Mouse (Mus musculus) MEL (cell line): ENCODE results near the gene A030005K14Rik. TPM values are rescaled to one million over a fixed set of nuclear protein-coding genes. Genes with fewer than 3 reads are reported as not detected.
A peak's percentile ranks its signal among the peaks of the same experiment; 100 is the strongest.

ENCODE experiments used
- DNase-seq: peaks from one replicate; pipeline ENCODE4 v3.0.0; 2011; ENCODE audit warnings: low read depth, low spot score
- H3K27ac ChIP-seq: 2 replicates; pipeline ENCODE4 v1.5.1; 2012; ENCODE audit warnings: low read depth, mild to moderate bottlenecking, control low read depth, low read length, moderate library complexity; ENCODE audit not compliant: control insufficient read depth
- H3K27me3 ChIP-seq, 2 experiments: fragments of 150-350 bp in 1 of 2; sonication (generic) in 1 of 2; 2 replicates each; pipeline ENCODE4 v1.6.1; 2012; ENCODE audit warnings: low read length in 2 of 2, mild to moderate bottlenecking in 2 of 2, improper control_type of control experiment in 1 of 2, moderate library complexity in 1 of 2; ENCODE audit not compliant: insufficient read depth in 2 of 2, control insufficient read depth in 1 of 2
- H3K36me3 ChIP-seq, 2 experiments: 2 replicates each; pipeline ENCODE4 v1.6.1; 2012 to 2014; ENCODE audit warnings: low read length in 2 of 2, improper control_type of control experiment in 1 of 2, inconsistent platforms in 1 of 2, mild to moderate bottlenecking in 1 of 2; ENCODE audit not compliant: insufficient read depth in 2 of 2, control insufficient read depth in 1 of 2
- H3K4me1 ChIP-seq, 2 experiments: fragments of 150-350 bp in 1 of 2; sonication (generic) in 1 of 2; 2 replicates each; pipeline ENCODE4 v1.6.1; 2012; ENCODE audit warnings: low read length in 2 of 2, improper control_type of control experiment in 1 of 2, mild to moderate bottlenecking in 1 of 2; ENCODE audit not compliant: insufficient read depth in 2 of 2, control insufficient read depth in 1 of 2
- H3K4me3 ChIP-seq, 2 experiments: fragments of 150-350 bp in 1 of 2; sonication (generic) in 1 of 2; 2 replicates each; pipeline ENCODE4 v1.5.1; 2012; ENCODE audit warnings: low read depth in 2 of 2, low read length in 2 of 2, mild to moderate bottlenecking in 2 of 2, moderate library complexity in 2 of 2, control low read depth in 1 of 2, improper control_type of control experiment in 1 of 2; ENCODE audit not compliant: control insufficient read depth in 1 of 2, insufficient read depth in 1 of 2
- H3K79me2 ChIP-seq: 2 replicates; pipeline ENCODE4 v1.6.1; 2012; ENCODE audit warnings: mild to moderate bottlenecking, low read length, moderate library complexity; ENCODE audit not compliant: control insufficient read depth, poor library complexity, insufficient read depth
- H3K9ac ChIP-seq: 2 replicates; pipeline ENCODE4 v1.6.1; 2012; ENCODE audit warnings: low read depth, mild to moderate bottlenecking, control low read depth, low read length, moderate library complexity; ENCODE audit not compliant: control insufficient read depth, poor library complexity, severe bottlenecking
- H3K9me3 ChIP-seq: fragments of 150-350 bp; sonication (generic); replicated peaks from 2 replicates; pipeline ENCODE4 v1.6.1; 2012; ENCODE audit warnings: mild to moderate bottlenecking, low read length, improper control_type of control experiment, moderate library complexity; ENCODE audit not compliant: insufficient read depth
- BHLHE40 ChIP-seq: IDR thresholded peaks from 2 replicates; pipeline ENCODE4 v1.6.1; 2012; ENCODE audit warnings: low read depth, mild to moderate bottlenecking, inconsistent platforms, low read length, improper control_type of control experiment, borderline replicate concordance
- CTCF ChIP-seq, 3 experiments: IDR thresholded peaks in 2 of 3; conservative IDR thresholded peaks in 1 of 3; 2 replicates each; pipeline ENCODE4 v1.5.1; 2011 to 2012; ENCODE audit warnings: low read length in 3 of 3, low read depth in 2 of 3, mild to moderate bottlenecking in 2 of 3, improper control_type of control experiment in 1 of 3, inconsistent platforms in 1 of 3, mixed read lengths in 1 of 3, moderate library complexity in 1 of 3; ENCODE audit not compliant: control insufficient read depth in 1 of 3, insufficient read depth in 1 of 3, poor library complexity in 1 of 3, severe bottlenecking in 1 of 3
- MEF2A ChIP-seq: IDR thresholded peaks from 2 replicates; pipeline ENCODE4 v1.6.1; 2014; ENCODE audit warnings: low read depth, mild to moderate bottlenecking, inconsistent platforms, low read length, improper control_type of control experiment; ENCODE audit not compliant: poor library complexity, insufficient replicate concordance, severe bottlenecking; ENCODE audit errors: extremely low read depth
- MYB ChIP-seq: IDR thresholded peaks from 2 replicates; pipeline ENCODE4 v1.6.1; 2011; ENCODE audit warnings: mild to moderate bottlenecking, low read depth, low read length, improper control_type of control experiment
- POLR2AphosphoS2 ChIP-seq: IDR thresholded peaks from 2 replicates; pipeline ENCODE4 v1.6.1; 2011; ENCODE audit warnings: low read length, improper control_type of control experiment
- RAD21 ChIP-seq: IDR thresholded peaks from 2 replicates; pipeline ENCODE4 v1.6.1; 2011; ENCODE audit warnings: mild to moderate bottlenecking, low read depth, low read length, improper control_type of control experiment
- RCOR1 ChIP-seq: IDR thresholded peaks from 2 replicates; pipeline ENCODE4 v1.6.1; 2012; ENCODE audit warnings: low read depth, mild to moderate bottlenecking, inconsistent platforms, low read length, improper control_type of control experiment
- SMC3 ChIP-seq: IDR thresholded peaks from 2 replicates; pipeline ENCODE4 v1.6.1; 2011; ENCODE audit warnings: low read depth, low read length, improper control_type of control experiment
- TBP ChIP-seq: IDR thresholded peaks from 2 replicates; pipeline ENCODE4 v1.8.0; 2011; ENCODE audit warnings: low read depth, low read length, improper control_type of control experiment
- TCF12 ChIP-seq: IDR thresholded peaks from 2 replicates; pipeline ENCODE4 v1.6.1; 2014; ENCODE audit warnings: low read depth, mild to moderate bottlenecking, inconsistent platforms, low read length, improper control_type of control experiment, moderate library complexity
- USF1 ChIP-seq: IDR thresholded peaks from 2 replicates; pipeline ENCODE4 v1.6.1; 2014; ENCODE audit warnings: low read depth, mild to moderate bottlenecking, inconsistent platforms, low read length, improper control_type of control experiment, moderate library complexity
- USF2 ChIP-seq, 2 experiments: IDR thresholded peaks; 2 replicates each; pipeline ENCODE4 v1.6.1; 2011 to 2012; ENCODE audit warnings: improper control_type of control experiment in 2 of 2, low read length in 2 of 2, borderline replicate concordance in 1 of 2, inconsistent platforms in 1 of 2, low read depth in 1 of 2, mild to moderate bottlenecking in 1 of 2; ENCODE audit not compliant: insufficient read depth in 1 of 2
- polyA plus RNA-seq, 2 experiments: library from polyadenylated mRNA; stranded (reverse) in 1 of 2; unstranded in 1 of 2; fragments of >175 nt in 1 of 2; fragments of >200 nt in 1 of 2; gene quantifications; 2 replicates each; pipeline versions ENCODE4 v1.2.1 to v1.2.4; 2012; ENCODE audit warnings: low replicate concordance in 2 of 2, low read depth in 1 of 2; ENCODE audit not compliant: insufficient read length in 2 of 2, insufficient read depth in 1 of 2, missing spikeins in 1 of 2
- total RNA-seq: library from RNA; depleted of rRNA; stranded (reverse); fragments of 300-350 nt; gene quantifications from 2 replicates; pipeline ENCODE4 v1.2.3, GENCODE M21; 2012

The A030005K14Rik gene
- total and polyA plus RNA-seq, 3 experiments: not detected

DNA sequence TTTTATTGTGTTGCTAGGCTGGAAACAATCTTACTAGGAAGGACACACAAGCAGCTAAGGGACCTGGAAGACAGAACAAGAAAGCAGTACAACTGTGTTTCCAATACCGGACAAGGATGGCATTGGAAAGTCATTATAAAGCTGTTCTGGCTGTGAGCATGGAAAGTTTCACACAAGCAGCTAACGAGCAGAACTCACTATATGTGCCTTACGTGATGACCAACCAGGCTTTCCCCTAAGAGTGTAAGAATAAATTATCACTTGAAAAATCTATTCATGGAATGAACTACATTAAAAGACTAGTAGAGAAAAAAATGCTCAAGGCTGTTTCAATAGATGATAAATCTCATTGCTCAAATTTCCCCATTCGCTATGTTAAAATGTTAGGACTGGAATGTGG lies 7.4 kb upstream of the A030005K14Rik start:
- Histone ChIP-seq H3K79me2 (no peaks in the 10 kb centered on the region), H3K4me3 (no peak overlapping the region), H3K4me1 (no peaks in the 10 kb centered on the region), H3K36me3 (no peaks in the 10 kb centered on the region), H3K27me3 (no peaks in the 10 kb centered on the region; a peak in 1 of 4 replicates), H3K9ac (no peak overlapping the region), H3K27ac (no peak overlapping the region), H3K9me3 (no peaks in the 10 kb centered on the region)
- no peak for TF ChIP-seq MEF2A
- no peak for TF ChIP-seq RCOR1
- no peak for TF ChIP-seq USF2 (IDR thresholded peaks at IDR 0.05; ENCODE audit: borderline replicate concordance in 1 of 2, insufficient read depth in 1 of 2, low read depth in 1 of 2, low read length in 2 of 2)
- TF ChIP-seq TBP: no peak
- TF ChIP-seq TCF12: no peak
- DNase-seq: no peak

DNA sequence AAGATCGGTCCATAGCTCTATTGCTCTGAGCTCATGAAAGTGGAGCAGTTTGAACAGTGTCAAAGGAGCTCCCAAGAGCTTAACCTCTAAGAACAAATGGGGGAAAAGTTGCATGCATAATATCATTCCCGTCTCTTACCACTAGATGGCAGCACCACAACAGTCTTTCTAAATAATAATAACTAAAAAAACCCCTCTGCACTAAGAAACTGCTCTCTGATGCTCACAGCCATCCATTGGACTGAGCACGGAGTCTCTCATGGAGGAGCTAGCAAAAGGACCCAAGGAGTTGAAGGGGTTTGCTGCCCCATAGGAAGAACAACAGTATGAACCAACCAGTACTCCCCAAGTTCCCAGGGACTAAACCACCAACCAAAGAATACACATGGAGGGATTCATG lies 5.7 kb upstream of the A030005K14Rik start:
- H3K27ac ChIP-seq: no peak overlapping the region
- no peaks in the 10 kb centered on the region; a peak in 1 of 4 replicates for H3K27me3 ChIP-seq
- H3K9me3 ChIP-seq: no peaks in the 10 kb centered on the region
- TF ChIP-seq POLR2AphosphoS2: no peak
- peak in 2 of 3 experiments; percentile 42 to 60; a peak in 4 of 6 replicates for TF ChIP-seq CTCF (IDR thresholded peaks at IDR 0.05 in 2 of 3, conservative IDR thresholded peaks at IDR 0.05 in 1 of 3; ENCODE audit: control insufficient read depth in 1 of 3, insufficient read depth in 1 of 3, low read depth in 2 of 3, low read length in 3 of 3, poor library complexity in 1 of 3, severe bottlenecking in 1 of 3)
- TF ChIP-seq BHLHE40: no peak
- TF ChIP-seq RAD21: peak; percentile 54
- peak; percentile 49 for TF ChIP-seq SMC3
- H3K9ac ChIP-seq: no peak overlapping the region
- no peaks in the 10 kb centered on the region for H3K79me2 ChIP-seq
- H3K36me3 ChIP-seq: no peaks in the 10 kb centered on the region
- peak; percentile 46 for DNase-seq
- H3K4me3 ChIP-seq: no peak overlapping the region
- no peaks in the 10 kb centered on the region for H3K4me1 ChIP-seq

DNA sequence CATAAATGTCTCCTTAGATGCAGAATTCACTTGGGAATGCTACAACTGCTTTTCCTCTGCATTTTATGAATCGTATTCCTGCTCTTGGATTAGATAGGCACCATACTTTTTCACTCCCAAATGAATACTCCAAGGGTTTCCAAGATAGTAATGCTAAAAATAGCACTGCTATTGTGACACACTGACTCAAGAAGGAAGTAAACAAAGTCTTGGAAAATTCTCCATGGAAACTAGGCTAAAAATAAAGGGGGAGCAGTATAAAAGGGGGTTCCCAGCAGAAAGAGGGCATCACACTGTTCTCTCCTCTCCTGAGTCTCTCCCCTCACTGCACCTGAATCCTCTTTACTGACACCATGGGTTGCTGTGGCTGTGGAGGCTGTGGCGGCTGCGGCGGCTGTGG lies 1.5 kb upstream of the A030005K14Rik start, which contains the start of gene Krtap28-13:
Krtap28-13 (plus strand) TSS at position 288 of the 400 bp plus-strand sequence.
- no peak within 1 kb of the TSS for H3K27ac ChIP-seq
- no peak for DNase-seq
- H3K9ac ChIP-seq: no peak within 1 kb of the TSS
- H3K79me2 ChIP-seq: no peaks in the 10 kb centered on the region
- H3K4me3 ChIP-seq: no peak within 1 kb of the TSS
- H3K9me3 ChIP-seq: no peaks in the 10 kb centered on the region
- H3K27me3 ChIP-seq: no peaks in the 10 kb centered on the region
- H3K36me3 ChIP-seq: no peaks in the 10 kb centered on the region
- TF ChIP-seq USF1 (no peak), MYB (no peak), MEF2A (no peak)
- H3K4me1 ChIP-seq: no peaks in the 10 kb centered on the region
